Mouse (Mus musculus): ENCODE data around the gene Rgma.

Gene Rgma

GRCm38 (mm10) chr7:73434336-73434677, 59.0 kb downstream of the Rgma start:
- DNase-seq (ENCODE audit: low spot score), result no peak

GRCm38 (mm10) chr7:73435685-73436084, 60.4 kb downstream of the Rgma start:
- no peak for DNase-seq (ENCODE audit: low spot score)

- no peak for DNase-seq (ENCODE audit: low spot score)
These were observed 66.5 kb downstream of the Rgma start for GRCm38 (mm10) chr7:73441802-73442201.

- DNase-seq (ENCODE audit: low spot score), result no peak
These were observed 66.9 kb downstream of the Rgma start for GRCm38 (mm10) chr7:73442246-73442645.

- no peak for DNase-seq (ENCODE audit: low spot score)
These were observed 76.3 kb downstream of the Rgma start for GRCm38 (mm10) chr7:73451594-73451993.

- DNase-seq (ENCODE audit: low spot score), result no peak
These were observed 77.0 kb downstream of the Rgma start for GRCm38 (mm10) chr7:73452187-73452808.

GRCm38 (mm10) chr7:73454113-73454512, 78.8 kb downstream of the Rgma start:
- no peak for DNase-seq (ENCODE audit: low spot score)

- no peak for DNase-seq (ENCODE audit: low spot score)
These were observed 88.2 kb downstream of the Rgma start for GRCm38 (mm10) chr7:73463546-73463945.

GRCm38 (mm10) chr7:73467741-73468140, 92.4 kb downstream of the Rgma start:
- DNase-seq (ENCODE audit: low spot score), result no peak

Data from urinary bladder, postnatal 10 days (tissue).